Mouse (Mus musculus) ovary, adult 10 weeks (tissue): Measurements from ENCODE around the gene Krtap6-5. TPM values are rescaled to one million over a fixed set of nuclear protein-coding genes. Genes with fewer than 3 reads are reported as not detected.

Experiments used
- polyA plus RNA-seq: library from polyadenylated mRNA; stranded (reverse); fragments of 350-450 nt; fragmentation: Illumina TruSeq; extraction: RNeasy Lipid Tissue Mini Kit (QIAGEN cat#74804); gene quantifications from one replicate; pipeline ENCODE4 v1.2.3, GENCODE M21; 2014

Gene Krtap6-5
- polyA plus RNA-seq, result not detected

DNA sequence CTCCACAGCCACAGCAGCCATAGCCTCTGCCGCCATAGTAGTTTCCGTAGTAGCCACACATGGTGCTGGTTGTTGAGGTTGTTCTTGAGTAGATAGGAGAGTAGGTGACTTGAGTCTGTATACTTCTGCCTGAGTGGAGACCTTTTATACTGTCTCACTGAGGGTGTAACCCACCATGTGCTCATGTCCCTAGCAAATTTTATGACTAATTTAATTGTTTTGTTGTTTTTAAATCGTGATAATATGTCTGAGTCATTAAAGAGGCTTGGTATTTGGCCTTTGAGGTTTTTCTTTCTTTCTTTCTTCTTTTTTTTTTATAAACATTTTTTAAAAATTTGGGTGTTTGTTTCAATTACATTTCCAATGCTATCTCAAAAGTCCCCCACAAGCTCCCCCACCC, at the start of gene Krtap6-5:
Krtap6-5 (minus strand) TSS at position 101 of the 400 bp plus-strand sequence.

DNA sequence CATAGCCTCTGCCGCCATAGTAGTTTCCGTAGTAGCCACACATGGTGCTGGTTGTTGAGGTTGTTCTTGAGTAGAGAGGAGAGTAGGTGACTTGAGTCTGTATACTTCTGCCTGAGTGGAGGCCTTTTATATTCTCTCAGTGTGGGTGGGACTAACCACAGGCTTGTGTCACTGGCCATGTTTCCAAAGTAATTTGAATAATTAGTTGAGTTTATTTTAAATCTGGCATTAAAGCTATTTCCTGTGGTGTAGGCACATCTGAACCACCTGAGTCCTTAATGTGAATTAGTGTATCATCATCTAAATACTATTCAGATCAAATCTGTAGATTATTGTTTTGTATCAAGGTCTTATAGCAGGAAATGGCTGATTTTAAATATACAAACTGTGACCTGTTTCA, 16.2 kb upstream of the Krtap6-5 start, which contains the start of gene 1110025L11Rik:
1110025L11Rik (minus strand) TSS at position 101 of the 400 bp plus-strand sequence.

DNA sequence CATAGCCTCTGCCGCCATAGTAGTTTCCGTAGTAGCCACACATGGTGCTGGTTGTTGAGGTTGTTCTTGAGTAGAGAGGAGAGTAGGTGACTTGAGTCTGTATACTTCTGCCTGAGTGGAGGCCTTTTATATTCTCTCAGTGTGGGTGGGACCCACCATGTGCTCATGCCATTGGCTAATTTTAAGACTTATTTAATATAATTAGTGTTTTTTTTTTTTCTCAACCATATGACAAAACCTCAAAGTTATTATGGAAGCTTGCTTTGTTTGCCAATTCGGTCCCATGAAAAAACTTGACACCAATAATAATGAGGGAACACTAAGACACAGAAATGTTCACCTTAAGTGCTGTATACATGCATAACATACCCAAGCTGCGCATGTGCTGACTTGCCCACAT, 6.3 kb downstream of the Krtap6-5 start, which contains the start of gene Gm10228:
Gm10228 (minus strand) TSS at position 101 of the 400 bp plus-strand sequence.

DNA sequence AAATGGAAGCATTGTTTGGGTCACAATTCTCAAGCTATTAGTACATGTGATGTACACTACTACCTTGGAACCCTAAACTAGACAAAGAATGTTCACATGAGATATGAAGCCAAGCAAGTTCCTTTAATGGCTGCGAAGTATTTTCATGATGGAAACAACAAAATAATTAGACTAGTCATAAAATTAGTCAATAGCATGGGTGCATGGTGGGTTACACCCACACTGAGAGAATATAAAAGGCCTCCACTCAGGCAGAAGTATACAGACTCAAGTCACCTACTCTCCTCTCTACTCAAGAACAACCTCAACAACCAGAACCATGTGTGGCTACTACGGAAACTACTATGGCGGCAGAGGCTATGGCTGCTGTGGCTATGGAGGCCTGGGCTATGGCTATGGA, 16.3 kb downstream of the Krtap6-5 start, which contains the start of gene Krtap6-1:
Krtap6-1 (plus strand) TSS at position 301 of the 400 bp plus-strand sequence.

DNA sequence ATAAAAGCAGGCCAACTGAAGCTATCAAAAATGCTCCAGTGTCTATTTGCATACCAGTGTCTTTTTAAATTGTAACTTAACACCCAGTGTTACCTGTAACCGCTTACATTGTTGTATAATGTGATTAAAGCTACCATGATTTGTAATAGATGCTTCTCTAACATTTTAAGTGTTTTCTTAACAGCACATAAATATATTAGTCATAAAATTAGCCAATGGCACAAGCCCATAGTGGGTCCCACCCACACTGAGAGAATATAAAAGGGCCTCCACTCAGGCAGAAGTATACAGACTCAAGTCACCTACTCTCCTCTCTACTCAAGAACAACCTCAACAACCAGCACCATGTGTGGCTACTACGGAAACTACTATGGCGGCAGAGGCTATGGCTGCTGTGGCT, 32.7 kb downstream of the Krtap6-5 start, which contains the start of gene Gm10229:
Gm10229 (plus strand) TSS at position 301 of the 400 bp plus-strand sequence.

DNA sequence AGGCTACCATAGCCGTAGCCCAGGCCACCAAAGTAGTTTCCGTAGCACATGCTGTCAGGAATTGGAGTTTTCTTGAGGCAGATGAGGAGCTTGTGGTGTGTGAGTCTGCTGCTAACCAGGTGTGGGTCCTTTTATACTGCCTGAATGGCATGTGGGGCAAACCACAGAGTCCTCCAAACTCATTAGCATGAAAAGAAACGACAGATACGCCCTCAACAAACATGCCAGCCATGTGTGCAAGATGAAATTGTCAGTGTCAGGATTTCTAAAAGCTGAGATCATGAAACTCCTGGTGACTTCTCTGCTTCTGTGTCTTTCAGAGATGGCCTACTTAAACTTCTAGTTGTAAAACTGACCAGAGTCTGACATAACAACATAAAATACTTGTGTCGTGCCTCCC, 37.0 kb downstream of the Krtap6-5 start, which contains the start of gene Krtap22-2:
Krtap22-2 (minus strand) TSS at position 101 of the 400 bp plus-strand sequence.

Other genes starting within 250 kb of the Krtap6-5 start
- not detected for gene Gm20741, start 235.7 kb downstream of the Krtap6-5 start, polyA plus RNA-seq
- not detected for gene Krtap15, start 227.7 kb downstream of the Krtap6-5 start, polyA plus RNA-seq
- not detected for gene Krtap14, start 221.7 kb downstream of the Krtap6-5 start, polyA plus RNA-seq
- not detected for gene Krtap19-1, start 178.5 kb downstream of the Krtap6-5 start, polyA plus RNA-seq
- not detected for gene Krtap19-2, start 173.6 kb downstream of the Krtap6-5 start, polyA plus RNA-seq
- not detected for gene Krtap19-3, start 169.8 kb downstream of the Krtap6-5 start, polyA plus RNA-seq
- gene Krtap19-4, start 162.8 kb downstream of the Krtap6-5 start, polyA plus RNA-seq, result not detected
- not detected for gene Krtap19-5, start 151.4 kb downstream of the Krtap6-5 start, polyA plus RNA-seq
- gene Krtap19-9b, start 115.6 kb downstream of the Krtap6-5 start, polyA plus RNA-seq, result not detected
- not detected for gene Krtap16-3, start 85.0 kb downstream of the Krtap6-5 start, polyA plus RNA-seq
- gene Krtap22-2, start 37.1 kb downstream of the Krtap6-5 start, polyA plus RNA-seq, result not detected
- gene Gm10229, start 32.6 kb downstream of the Krtap6-5 start, polyA plus RNA-seq, result not detected
- not detected for gene Krtap6-1, start 16.2 kb downstream of the Krtap6-5 start, polyA plus RNA-seq
- gene Gm10228, start 6.4 kb downstream of the Krtap6-5 start, polyA plus RNA-seq, result not detected
- gene 1110025L11Rik, start 16.1 kb upstream of the Krtap6-5 start, polyA plus RNA-seq, result not detected
- not detected for gene Krtap6-3, start 36.1 kb upstream of the Krtap6-5 start, polyA plus RNA-seq
- not detected for gene Gm6358, start 93.0 kb upstream of the Krtap6-5 start, polyA plus RNA-seq
- not detected for gene Gm10061, start 103.2 kb upstream of the Krtap6-5 start, polyA plus RNA-seq
- gene Gm9789, start 110.1 kb upstream of the Krtap6-5 start, polyA plus RNA-seq, result not detected
- not detected for gene Gm7735, start 121.6 kb upstream of the Krtap6-5 start, polyA plus RNA-seq
- not detected for gene 1110057P08Rik, start 126.9 kb upstream of the Krtap6-5 start, polyA plus RNA-seq
- gene Krtap20-2, start 158.0 kb upstream of the Krtap6-5 start, polyA plus RNA-seq, result not detected